Comparison of ENCODE assay signal across 9 mouse cellular contexts in genomic region chr4:97745296-97746105, GRCm38 (mm10). TPM values are rescaled to one million over a fixed set of nuclear protein-coding genes. Genes with fewer than 3 reads are reported as not detected.
DNase-seq lines count a peak whose midpoint lies in the region; ATAC-seq and TF ChIP-seq lines count a peak whose summit lies in the region.
"Had no signal": no experiment of that assay in that cellular context is flagged by ENCODE, and none has a peak within 500 bp of the region (broad histone marks: within the 10 kb centered on the region; RNA-seq: fewer than 3 reads in every experiment).

No protein-coding gene starts in this region.

- WGBS in heart, embryonic 11.5 days (ENCODE audit: insufficient replicate concordance): 8% methylated on average over 32 of the region's 32 CpGs
- 8% methylated on average over 32 of the region's 32 CpGs for WGBS in kidney, embryonic 15.5 days

- H3K9me3 ChIP-seq in heart, embryonic 11.5 days (replicated peaks; ENCODE audit: control insufficient read depth, low read length): no peaks in the 10 kb centered on the region
- no peaks in the 10 kb centered on the region for H3K9me3 ChIP-seq in kidney, embryonic 15.5 days (replicated peaks)

- H3K4me3 ChIP-seq in embryonic fibroblast, embryonic 13.5 days (ENCODE audit: insufficient read depth, low read length): peak overlapping the region; percentile 35
- peak overlapping the region; percentile 52 for H3K4me3 ChIP-seq in heart, embryonic 11.5 days (ENCODE audit: low read depth, low read length)
- H3K4me3 ChIP-seq in kidney, embryonic 15.5 days (replicated peaks): peak overlapping the region; percentile 43

- no peaks in the 10 kb centered on the region for H3K36me3 ChIP-seq in heart, embryonic 11.5 days (ENCODE audit: control insufficient read depth, insufficient read depth, low read length)
- no peaks in the 10 kb centered on the region for H3K36me3 ChIP-seq in kidney, embryonic 15.5 days
- H3K36me3 ChIP-seq: G1E had no signal

- H3K4me2 ChIP-seq in heart, embryonic 11.5 days: peak overlapping the region; percentile 89
- H3K4me2 ChIP-seq in kidney, embryonic 15.5 days: peak overlapping the region; percentile 81

- peak overlapping the region; percentile 74 for H3K9ac ChIP-seq in heart, embryonic 11.5 days (ENCODE audit: low read depth, low read length)
- peak overlapping the region; percentile 48 for H3K9ac ChIP-seq in kidney, embryonic 15.5 days

- TF ChIP-seq CTCF in embryonic fibroblast, embryonic 13.5 days (IDR thresholded peaks at IDR 0.05; ENCODE audit: borderline replicate concordance, insufficient read depth, low read length): 0 out of 2 replicates have a peak, but pooled peaks have one; percentile 45

- DNase-seq in 3T3-L1 (ENCODE audit: low read depth, low spot score) (peak; percentile 49), liver (peak; percentile 67)
- DNase-seq in adrenal gland, postnatal 4 days (ENCODE audit: low spot score in 2 of 2): peak; percentile 45 to 52
- peak; percentile 80 for DNase-seq in naive thymus-derived CD4-positive, alpha-beta T cell, adult 2 months (ENCODE audit: low read depth)
- DNase-seq in spleen, postnatal 4 days (ENCODE audit: low spot score in 2 of 2): peak; percentile 65 to 83

- no peak for TF ChIP-seq POLR2A in embryonic fibroblast, embryonic 13.5 days (IDR thresholded peaks at IDR 0.05; ENCODE audit: low read depth, low read length)

- ATAC-seq in heart, embryonic 11.5 days (replicated peaks; ENCODE audit: insufficient number of reproducible peaks, low FRiP score, low TSS enrichment): peak; percentile 67; the same call in 1 of the 2 replicates
- peak; percentile 89 for ATAC-seq in kidney, embryonic 15.5 days (replicated peaks; ENCODE audit: low FRiP score)

- no peaks in the 10 kb centered on the region for H3K4me1 ChIP-seq in embryonic fibroblast, embryonic 13.5 days (ENCODE audit: control insufficient read depth, insufficient read depth, low read length)
- no peaks in the 10 kb centered on the region for H3K4me1 ChIP-seq in heart, embryonic 11.5 days (ENCODE audit: control insufficient read depth, insufficient read depth, low read length)
- peaks cover 10% of the 10 kb centered on the region for H3K4me1 ChIP-seq in kidney, embryonic 15.5 days

- no peaks in the 10 kb centered on the region for H3K27me3 ChIP-seq in heart, embryonic 11.5 days (ENCODE audit: control insufficient read depth, insufficient read depth, low read length)
- peaks cover 11% of the 10 kb centered on the region for H3K27me3 ChIP-seq in kidney, embryonic 15.5 days

- H3K27ac ChIP-seq in embryonic fibroblast, embryonic 13.5 days (ENCODE audit: insufficient read depth, low read length): no peak overlapping the region
- H3K27ac ChIP-seq in heart, embryonic 11.5 days (ENCODE audit: low read depth, low read length): no peak overlapping the region
- no peak overlapping the region for H3K27ac ChIP-seq in kidney, embryonic 15.5 days

RNA-seq across cellular contexts. Expression of gene Nfia, which starts 27.0 kb away (rescaled TPM):
- total RNA-seq in adrenal gland, postnatal 4 days (2021): 100 to 1,000 TPM; 208 to 223 TPM
- 22.0 and 53.0 TPM in 2 replicates for polyA plus RNA-seq in embryonic fibroblast, embryonic 13.5 days (2011; ENCODE audit: insufficient read length, low read depth, missing spikeins)
- 27.5 and 33.7 TPM in 2 replicates for polyA plus RNA-seq in heart, embryonic 11.5 days (2014; fragmentation: Nextera tagmentation; extraction: Ambion mirVana)
- polyA plus RNA-seq in kidney, embryonic 15.5 days (2015; fragmentation: Nextera tagmentation; extraction: Ambion mirVana): 26.8 and 29.3 TPM in 2 replicates

RNA-seq across cellular contexts. Expression of gene E130114P18Rik, which starts 32.4 kb away (rescaled TPM):
- 1 to 10 TPM; 1.2 to 1.4 TPM for total RNA-seq in adrenal gland, postnatal 4 days (2021)
- 0.77 TPM in 1 of 2 replicates, not detected in the other for polyA plus RNA-seq in embryonic fibroblast, embryonic 13.5 days (2011; ENCODE audit: insufficient read length, low read depth, missing spikeins)
- polyA plus RNA-seq in heart, embryonic 11.5 days (2014; fragmentation: Nextera tagmentation; extraction: Ambion mirVana): 0.72 and 0.73 TPM in 2 replicates
- polyA plus RNA-seq in kidney, embryonic 15.5 days (2015; fragmentation: Nextera tagmentation; extraction: Ambion mirVana): 0.51 and 0.59 TPM in 2 replicates
- polyA plus RNA-seq: G1E had no signal
